Mouse (Mus musculus) T-helper 17 cell (primary cell): ENCODE data around the gene Stac2.

ENCODE experiments used
- in situ Hi-C, 2 experiments: fragments of 300-600 bp; cut with MboI, MseI; formaldehyde crosslinking; loops; 1 replicate in 1 of 2; 2 replicates in 1 of 2; pipeline ENCODE4 v1.15.1; 2025; ENCODE audit warnings: high pct_unique_total_duplicates in 2 of 2

Stac2 gene

DNA sequence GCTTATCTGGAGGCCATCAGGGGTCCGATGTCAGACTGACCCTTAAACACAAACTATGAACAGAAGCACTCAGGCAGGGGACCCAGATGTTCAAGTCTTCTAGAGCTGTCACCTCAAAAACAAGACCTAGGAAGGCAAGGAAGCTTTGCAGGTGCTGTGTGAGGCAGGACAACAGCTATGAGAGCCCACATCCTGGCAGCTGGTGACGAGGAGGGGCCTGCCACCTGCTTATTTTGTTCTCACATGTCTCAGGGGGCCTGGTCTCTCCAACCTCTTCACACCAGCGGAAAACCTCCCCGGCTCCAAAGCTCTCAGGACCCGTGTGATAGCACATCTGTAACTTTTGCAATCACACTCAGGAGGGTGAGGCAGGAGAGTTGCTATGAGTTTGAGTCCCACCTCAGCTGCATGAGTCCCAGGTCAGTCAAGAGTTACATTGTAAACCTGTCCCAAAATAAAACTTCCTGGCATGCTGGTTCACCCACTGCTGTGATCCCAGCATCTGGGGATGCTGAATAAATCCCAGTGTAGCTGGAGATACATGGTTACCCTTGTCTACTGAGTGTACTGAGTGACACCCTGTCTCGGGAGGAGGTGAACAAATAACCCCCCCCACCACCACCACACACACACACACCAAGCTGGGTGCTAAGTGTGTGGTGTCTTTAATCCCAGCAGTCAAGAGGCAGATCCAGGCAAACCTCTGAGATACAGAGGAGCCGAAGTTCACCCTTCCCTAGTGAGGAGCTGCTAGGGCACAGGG, 52.7 kb downstream of the Stac2 start:
- in situ Hi-C loops: no loop called here

DNA sequence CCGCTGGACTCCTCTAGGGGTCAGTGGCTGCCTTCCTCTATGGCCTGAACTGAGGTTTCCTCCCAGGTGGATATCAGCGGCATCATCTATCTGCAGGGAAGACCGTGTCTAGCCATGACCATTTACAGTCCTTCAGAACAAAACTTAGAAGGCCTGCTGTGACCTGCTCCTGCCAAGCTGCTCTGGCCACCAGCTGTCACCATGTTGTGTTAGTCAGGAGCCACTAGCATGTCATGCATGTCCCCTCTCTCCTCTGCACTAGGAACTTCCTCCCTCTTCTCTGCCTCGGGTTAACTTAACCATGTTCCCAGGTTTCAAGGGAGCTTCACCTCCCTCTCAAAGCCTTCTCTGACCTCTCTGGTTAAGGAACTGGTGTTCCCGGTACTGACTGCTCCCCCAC, 53.5 kb downstream of the Stac2 start:
- in situ Hi-C loops: no loop called here

DNA sequence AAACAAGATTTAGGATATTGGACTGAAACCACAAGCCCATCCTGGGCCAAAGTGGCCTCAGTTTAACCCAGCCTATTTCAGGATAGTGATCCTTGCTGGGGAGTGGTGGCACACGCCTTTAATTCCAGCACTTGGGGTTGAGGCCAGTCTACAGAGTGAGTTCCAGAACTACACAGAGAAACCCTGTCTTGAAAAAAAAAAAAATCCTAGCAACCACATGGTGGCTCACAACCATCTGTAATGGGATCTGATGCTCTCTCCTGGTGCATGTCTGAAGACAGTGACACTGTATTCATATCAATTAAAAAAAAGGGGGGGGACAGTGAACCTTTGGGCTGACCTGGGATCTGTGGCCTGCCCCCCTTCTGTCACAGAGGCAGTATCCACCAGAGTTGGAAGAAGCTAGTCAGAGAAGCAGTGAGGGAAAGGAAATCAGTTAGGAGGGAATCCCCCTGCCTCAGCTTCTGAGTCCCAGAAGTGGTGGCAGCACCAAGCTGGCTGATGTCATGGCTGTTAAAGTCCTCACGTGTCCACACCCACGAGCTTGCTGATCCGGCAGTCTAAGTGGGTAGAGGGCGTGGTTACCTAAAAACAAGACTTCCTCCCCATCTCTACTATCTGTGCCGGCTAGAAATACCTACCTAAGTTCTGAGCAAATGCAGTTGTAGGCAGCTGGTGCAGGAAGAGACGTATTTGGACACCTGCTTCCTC, 54.2 kb downstream of the Stac2 start:
- in situ Hi-C loops: no loop called here

DNA sequence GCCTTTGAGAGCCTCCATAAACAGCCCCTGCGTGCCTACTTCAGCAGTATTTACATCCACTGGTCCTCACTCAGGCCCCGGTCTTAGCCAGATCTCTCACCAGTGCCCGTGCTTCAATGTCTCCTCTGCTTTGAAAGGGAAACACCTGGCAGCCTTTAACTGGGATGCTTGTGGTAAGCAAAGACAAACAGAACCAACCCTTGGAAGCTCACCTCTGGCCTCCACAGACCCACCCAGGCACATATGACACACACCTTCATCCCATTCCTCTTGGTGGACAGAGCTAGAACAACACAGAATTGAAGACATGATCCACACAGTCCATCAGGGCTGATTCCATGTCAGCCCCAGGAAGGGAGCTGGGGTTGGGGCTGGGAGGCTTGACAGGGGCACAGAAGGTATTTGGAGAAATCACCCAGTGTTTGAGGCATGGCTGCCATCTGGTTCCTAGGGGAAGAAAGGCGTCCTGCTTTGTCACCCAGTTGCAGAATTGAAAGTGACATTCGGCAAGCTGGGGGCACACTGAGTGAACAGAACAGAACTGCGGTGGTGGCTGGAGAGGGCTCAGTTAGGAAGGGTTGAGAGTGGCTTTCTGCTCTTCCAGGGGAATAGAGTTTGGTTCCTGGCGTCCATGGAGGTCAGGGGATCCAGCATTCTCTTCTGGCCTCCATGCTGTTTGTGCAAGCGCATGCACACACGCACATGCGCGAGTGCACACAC, 55.0 kb downstream of the Stac2 start:
- in situ Hi-C loops: no loop called here

DNA sequence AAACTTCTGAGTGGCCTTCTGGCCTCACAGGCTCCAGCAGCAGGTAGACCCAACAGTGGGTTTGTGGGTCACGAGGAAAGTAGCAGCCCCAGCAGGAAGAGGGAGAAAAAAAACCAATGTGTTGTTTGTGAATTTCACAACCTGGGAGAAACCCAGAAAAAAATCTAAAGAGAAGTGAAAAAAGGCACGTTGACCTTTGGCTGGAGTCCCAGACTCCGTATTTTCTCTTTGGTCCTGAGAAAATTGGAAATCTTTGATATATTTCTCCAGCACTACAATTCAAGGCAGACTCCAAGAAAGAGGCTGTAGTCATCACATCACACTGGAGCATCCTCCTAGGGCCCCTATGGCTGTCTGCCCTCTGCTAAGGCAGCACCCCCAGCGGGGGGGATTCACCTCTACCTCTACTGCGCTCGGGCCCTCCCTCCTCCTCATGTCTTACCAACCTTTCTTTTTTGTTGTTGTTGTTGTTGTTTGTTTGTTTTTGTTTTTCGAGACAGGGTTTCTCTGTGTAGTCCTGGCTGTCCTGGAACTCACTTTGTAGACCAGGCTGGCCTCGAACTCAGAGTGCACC, 55.8 kb downstream of the Stac2 start:
- in situ Hi-C loops: no loop called here

DNA sequence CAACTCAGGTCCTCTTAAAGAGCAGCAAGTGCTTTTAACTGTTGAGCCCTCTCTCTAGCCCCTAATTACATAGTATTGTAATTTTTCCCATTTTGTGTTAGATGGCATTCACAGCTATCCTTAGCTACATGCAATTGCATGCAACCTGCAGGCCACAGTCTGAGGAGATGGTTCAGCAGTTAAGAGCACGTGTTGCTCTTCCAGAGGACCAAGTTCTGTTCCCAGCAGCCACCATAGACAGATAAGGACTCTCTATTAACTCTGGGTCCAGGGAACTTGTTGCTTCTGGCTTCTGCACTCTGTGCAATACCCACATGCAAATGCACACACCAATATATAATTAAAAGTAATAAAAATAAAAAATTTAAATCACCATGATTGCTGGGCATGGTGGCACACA, 56.6 kb downstream of the Stac2 start:
- in situ Hi-C loops: no loop called here

DNA sequence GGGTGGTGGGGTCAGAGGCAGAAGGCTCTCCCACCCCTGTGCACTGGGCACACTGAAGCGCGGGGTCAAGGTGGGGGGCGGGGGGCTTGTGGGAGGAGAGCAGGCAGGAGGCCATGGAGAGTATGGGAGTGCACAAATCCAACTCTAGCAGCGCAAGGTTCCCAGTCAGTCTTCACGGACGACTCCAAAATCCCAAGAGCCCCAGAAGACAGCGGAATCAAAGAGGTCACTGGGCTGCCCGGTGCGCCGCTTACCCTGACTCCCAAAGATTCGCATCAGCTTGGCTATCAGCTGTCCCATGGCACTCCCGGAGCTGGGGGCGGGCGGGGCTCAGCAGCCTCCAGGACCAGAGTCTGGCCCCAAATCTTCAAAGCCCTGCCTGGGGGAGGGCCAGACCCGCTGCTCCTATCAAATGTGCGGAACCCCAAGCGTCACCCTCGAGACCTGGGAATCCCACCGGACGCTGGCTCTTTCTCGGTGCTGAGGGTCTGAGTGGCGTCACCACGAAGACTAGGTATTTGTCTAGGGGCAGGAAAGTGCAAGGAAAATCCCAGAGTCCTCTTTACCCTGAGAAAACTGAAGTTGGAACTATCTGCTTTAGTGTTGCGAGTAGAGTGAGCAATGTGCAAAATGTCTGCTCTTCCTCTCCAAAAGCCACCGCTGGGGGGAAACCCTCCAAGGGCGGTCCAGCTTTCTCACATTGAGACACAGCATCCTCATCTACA, 57.5 kb downstream of the Stac2 start, which contains the start of gene Arl5c:
Gene Arl5c, minus strand, starts transcription at position 618 of the 725 bp plus-strand sequence.
- in situ Hi-C loops: no loop called here

DNA sequence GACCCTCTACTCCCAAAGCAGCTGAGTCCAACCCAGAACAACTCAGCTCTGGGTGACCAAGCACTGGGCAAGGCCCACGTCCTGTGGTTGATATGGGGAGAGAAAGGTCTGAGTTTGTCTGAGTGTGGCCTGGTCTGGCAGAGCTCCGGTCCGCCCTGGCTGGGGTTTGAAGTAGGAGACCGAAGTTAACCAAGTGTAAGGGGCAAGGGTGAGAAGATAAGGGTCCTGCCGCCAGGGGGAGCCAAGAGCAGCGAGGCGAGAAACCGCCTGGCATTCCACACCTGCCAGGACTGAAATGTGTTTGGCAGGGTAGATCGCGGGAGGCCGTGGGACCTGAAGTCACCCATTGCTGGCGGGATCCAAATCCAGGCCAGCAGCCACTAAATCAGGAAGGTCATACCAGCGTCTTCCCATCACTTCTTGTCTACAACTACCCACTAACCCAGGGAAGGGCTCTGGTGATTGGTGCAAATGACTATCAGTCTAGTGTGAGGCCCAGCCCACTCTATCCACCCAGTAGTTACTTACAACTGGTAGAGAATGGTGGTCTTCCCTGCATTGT, 58.6 kb downstream of the Stac2 start:
- in situ Hi-C loops: no loop called here

DNA sequence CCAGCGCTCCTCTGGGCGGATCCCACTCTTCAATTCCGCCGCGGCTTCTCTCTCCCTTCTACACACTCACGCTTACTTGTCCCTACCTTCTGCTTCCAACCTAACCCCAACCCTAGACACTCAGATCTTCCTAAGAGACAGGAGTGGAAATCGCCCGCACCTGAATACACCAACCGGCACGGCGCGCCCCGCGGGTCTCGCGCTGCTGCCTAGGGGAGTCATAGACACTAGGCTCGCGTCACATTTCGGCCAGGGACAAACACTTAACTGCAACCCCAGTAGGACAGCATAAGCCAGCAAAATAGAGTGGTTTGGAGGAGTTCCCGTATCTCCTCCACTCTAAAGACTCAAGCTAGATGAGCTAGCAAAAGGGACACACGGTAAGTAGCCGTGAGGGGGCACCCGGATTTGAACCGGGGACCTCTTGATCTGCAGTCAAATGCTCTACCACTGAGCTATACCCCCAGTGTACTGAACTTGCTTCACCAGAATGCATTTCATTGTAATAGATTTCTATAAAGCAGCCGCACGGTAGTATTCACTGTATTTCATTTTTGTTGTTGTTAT, 64.6 kb downstream of the Stac2 start:
- in situ Hi-C loops: loop anchor here (5.0 to 10.0 kb wide), 4 partner anchors 51 to 194 kb away; partner anchors contain the start of gene Lasp1 (in 2 of the 2)

DNA sequence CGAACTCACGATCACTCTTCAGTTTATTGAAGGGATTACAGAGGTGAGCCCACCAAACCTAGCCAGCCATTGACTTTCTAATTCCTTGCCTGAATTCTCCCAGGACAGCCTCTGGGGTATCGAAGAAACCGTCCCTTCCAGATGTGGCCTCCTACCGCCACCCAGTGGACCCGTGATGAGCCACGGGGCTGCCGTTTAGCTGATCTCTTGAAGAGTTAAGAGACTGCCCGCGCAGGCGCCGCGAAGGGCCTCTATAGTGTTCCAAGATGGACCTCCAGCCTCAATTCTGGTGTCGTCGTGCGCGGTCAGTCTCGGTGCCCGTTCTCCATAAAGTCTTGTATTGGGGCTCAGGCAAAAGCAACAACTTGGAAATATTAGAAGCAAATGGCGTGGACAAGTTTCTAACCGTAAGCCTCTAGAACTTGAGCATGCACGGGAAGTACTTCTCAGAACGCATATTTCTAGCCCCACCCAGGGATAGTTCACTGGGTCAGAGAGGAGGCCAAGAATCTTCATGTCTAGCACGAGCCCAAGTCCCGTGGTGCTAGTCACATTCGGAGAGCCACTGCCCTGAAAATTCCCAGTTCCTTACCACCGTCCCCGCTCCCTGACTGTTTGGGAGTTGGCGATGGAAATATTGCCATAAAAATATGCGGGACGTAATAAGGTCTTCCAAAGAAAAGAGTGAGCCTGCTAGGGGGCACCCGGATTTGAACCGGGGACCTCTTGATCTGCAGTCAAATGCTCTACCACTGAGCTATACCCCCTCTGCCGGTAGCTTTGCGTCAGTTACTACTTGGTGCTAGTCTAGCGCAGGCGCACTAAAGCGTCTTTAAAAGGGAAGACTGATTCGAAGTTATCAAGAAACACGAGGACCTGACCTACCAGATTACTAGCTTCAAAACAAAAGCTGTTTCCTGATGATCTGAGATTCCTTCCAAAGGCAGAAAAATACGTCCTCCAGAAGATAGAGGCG, 65.4 kb downstream of the Stac2 start:
- in situ Hi-C loops: loop anchor here (5.0 to 10.0 kb wide), 4 partner anchors 51 to 193 kb away; partner anchors contain the start of gene Lasp1 (in 2 of the 2)

DNA sequence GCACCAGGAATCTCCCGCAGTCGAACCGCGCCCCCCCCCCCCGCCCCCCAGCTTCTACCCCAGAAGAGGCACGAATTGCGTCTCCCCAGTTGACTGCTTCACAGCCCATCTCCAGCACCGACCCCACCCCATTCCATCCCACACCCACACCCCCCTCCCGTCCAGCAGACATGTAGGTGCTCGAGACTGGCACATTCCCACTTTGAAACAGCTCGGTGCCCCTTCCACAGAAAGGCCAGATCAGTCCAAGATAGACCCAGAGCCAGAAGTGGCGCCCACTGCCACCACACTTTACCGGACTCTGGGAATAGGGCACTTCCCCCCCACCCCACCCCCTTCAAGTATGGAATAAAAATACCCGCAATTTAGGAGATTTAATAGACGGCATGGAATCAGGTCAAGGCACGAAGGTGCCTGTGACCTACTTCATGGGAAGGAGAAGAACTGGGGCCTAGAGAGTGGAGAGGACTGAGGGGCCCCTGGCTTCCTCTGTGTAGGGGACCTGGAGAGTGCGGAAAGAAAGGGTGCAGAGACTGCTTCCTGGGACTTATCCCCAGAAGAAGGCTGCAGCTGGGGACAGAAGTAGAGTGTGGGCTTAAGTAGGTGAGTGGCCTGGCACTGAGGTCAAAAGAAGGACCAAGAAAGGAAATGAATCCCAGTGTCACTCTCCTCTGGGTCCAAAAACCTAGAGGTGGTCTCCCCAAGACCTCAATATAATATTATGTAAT, 66.4 kb downstream of the Stac2 start:
- in situ Hi-C loops: loop anchor here (5.0 to 10.0 kb wide), 4 partner anchors 50 to 192 kb away; partner anchors contain the start of gene Lasp1 (in 2 of the 2)
